Mouse (Mus musculus) neural tube, embryonic 14.5 days (tissue): ENCODE data around the gene Ctse. TPM values are rescaled to one million over a fixed set of nuclear protein-coding genes. Genes with fewer than 3 reads are reported as not detected.

Experiments
- ATAC-seq: fragments of 200-750 bp; cut with Nextera tagmentation; 2 replicates; pipeline ENCODE4 v1.8.0; 2017; ENCODE audit warnings: low read depth, mild to moderate bottlenecking, moderate TSS enrichment, moderate library complexity
- H3K27ac ChIP-seq: fragments of 300-500 bp; sonication (generic); 2 replicates; pipeline ENCODE4 v1.5.1; 2014; ENCODE audit warnings: low read depth, mild to moderate bottlenecking, control low read depth, low read length, moderate library complexity, mixed read lengths
- H3K27me3 ChIP-seq: fragments of 300-500 bp; sonication (generic); 2 replicates; pipeline ENCODE4 v1.6.1; 2014; ENCODE audit warnings: low read length; ENCODE audit not compliant: control insufficient read depth, insufficient read depth
- H3K36me3 ChIP-seq: fragments of 300-500 bp; sonication (generic); 2 replicates; pipeline ENCODE4 v1.6.1; 2014; ENCODE audit warnings: low read length, mixed read lengths; ENCODE audit not compliant: control insufficient read depth, insufficient read depth
- H3K4me1 ChIP-seq: fragments of 300-500 bp; sonication (generic); 2 replicates; pipeline ENCODE4 v1.6.1; 2014; ENCODE audit warnings: low read length; ENCODE audit not compliant: control insufficient read depth, insufficient read depth
- H3K4me2 ChIP-seq: fragments of 300-500 bp; sonication (generic); 2 replicates; pipeline ENCODE4 v1.6.1; 2014; ENCODE audit warnings: mild to moderate bottlenecking, low read depth, low read length, control low read depth
- H3K4me3 ChIP-seq: fragments of 300-500 bp; sonication (generic); 2 replicates; pipeline ENCODE4 v1.5.1; 2014; ENCODE audit warnings: low read depth, low read length, control low read depth, mixed read lengths
- H3K9ac ChIP-seq: fragments of 300-500 bp; sonication (generic); replicated peaks from 2 replicates; pipeline ENCODE4 v1.6.1; 2014; ENCODE audit warnings: low read depth, mild to moderate bottlenecking, control low read depth, low read length, mixed read lengths
- H3K9me3 ChIP-seq: fragments of 300-500 bp; sonication (generic); 2 replicates; pipeline ENCODE4 v1.6.1; 2016; ENCODE audit warnings: low read length; ENCODE audit not compliant: control insufficient read depth
- WGBS: fragments of 180-500 bp; shearing (Covaris S2); extraction: QIAGEN DNeasy Blood & Tissue Kit; methylation state at CpG from one replicate; pipeline ENCODE4 v1.1.7; 2014; 5-methylcytosine and 5-hydroxymethylcytosine counted together
- polyA plus RNA-seq: library from polyadenylated mRNA; unstranded; fragments of >200 nt; fragmentation: Nextera tagmentation; extraction: Ambion mirVana; gene quantifications from 2 replicates; pipeline ENCODE4 v1.2.1, GENCODE M21; 2014

Gene Ctse
- polyA plus RNA-seq, 1 experiment from 2014 or later, result not detected

- H3K4me2 ChIP-seq, result no peak overlapping the region
- H3K27me3 ChIP-seq, result no peaks in the 10 kb centered on the region
- no peak for ATAC-seq
- H3K36me3 ChIP-seq, result no peaks in the 10 kb centered on the region
- no peaks in the 10 kb centered on the region for H3K9me3 ChIP-seq
- no peak overlapping the region for H3K9ac ChIP-seq
- no peak overlapping the region for H3K27ac ChIP-seq
- no peak overlapping the region for H3K4me3 ChIP-seq
- no peaks in the 10 kb centered on the region for H3K4me1 ChIP-seq
- 80% methylated on average over 8 of the region's 8 CpGs for WGBS
These were observed 64.1 kb downstream of the Ctse start for GRCm38 (mm10) chr1:131702094-131702766.

- H3K4me2 ChIP-seq, result no peak overlapping the region
- H3K36me3 ChIP-seq, result no peaks in the 10 kb centered on the region
- WGBS, result 85% methylated on average over 2 of the region's 2 CpGs
- H3K9me3 ChIP-seq, result no peaks in the 10 kb centered on the region
- H3K27me3 ChIP-seq, result no peaks in the 10 kb centered on the region
- H3K9ac ChIP-seq, result no peak overlapping the region
- no peak for ATAC-seq
- no peak overlapping the region for H3K4me3 ChIP-seq
- no peaks in the 10 kb centered on the region for H3K4me1 ChIP-seq
- H3K27ac ChIP-seq, result no peak overlapping the region
These were observed 65.4 kb downstream of the Ctse start for GRCm38 (mm10) chr1:131703482-131703881.

GRCm38 (mm10) chr1:131708338-131708737 lies 70.2 kb downstream of the Ctse start:
- 28% methylated on average over 4 of the region's 4 CpGs for WGBS
- ATAC-seq, result no peak
- H3K4me3 ChIP-seq, result no peak overlapping the region
- no peak overlapping the region for H3K27ac ChIP-seq
- H3K9ac ChIP-seq, result no peak overlapping the region
- H3K4me2 ChIP-seq, result no peak overlapping the region
- H3K36me3 ChIP-seq, result no peaks in the 10 kb centered on the region
- no peaks in the 10 kb centered on the region for H3K27me3 ChIP-seq
- H3K9me3 ChIP-seq, result no peaks in the 10 kb centered on the region
- H3K4me1 ChIP-seq, result no peaks in the 10 kb centered on the region

GRCm38 (mm10) chr1:131711518-131711917 lies 73.4 kb downstream of the Ctse start:
- no peak for ATAC-seq
- Histone ChIP-seq H3K4me2 (no peak overlapping the region), H3K4me1 (no peaks in the 10 kb centered on the region), H3K27me3 (no peaks in the 10 kb centered on the region), H3K4me3 (no peak overlapping the region), H3K9me3 (no peaks in the 10 kb centered on the region), H3K27ac (no peak overlapping the region), H3K36me3 (no peaks in the 10 kb centered on the region), H3K9ac (no peak overlapping the region)
- WGBS, result 88% methylated on average over 10 of the region's 10 CpGs

GRCm38 (mm10) chr1:131712386-131712785 lies 74.3 kb downstream of the Ctse start:
- no peak overlapping the region for H3K4me2 ChIP-seq
- no peak overlapping the region for H3K4me3 ChIP-seq
- no peak overlapping the region for H3K27ac ChIP-seq
- H3K9ac ChIP-seq, result no peak overlapping the region
- H3K4me1 ChIP-seq, result no peaks in the 10 kb centered on the region
- H3K9me3 ChIP-seq, result no peaks in the 10 kb centered on the region
- ATAC-seq, result peak; percentile 71
- H3K27me3 ChIP-seq, result no peaks in the 10 kb centered on the region
- 50% methylated on average over 2 of the region's 2 CpGs for WGBS
- no peaks in the 10 kb centered on the region for H3K36me3 ChIP-seq

- H3K9ac ChIP-seq, result no peak overlapping the region
- H3K4me2 ChIP-seq, result no peak overlapping the region
- H3K27me3 ChIP-seq, result no peaks in the 10 kb centered on the region
- H3K36me3 ChIP-seq, result no peaks in the 10 kb centered on the region
- H3K9me3 ChIP-seq, result no peaks in the 10 kb centered on the region
- no peak overlapping the region for H3K4me3 ChIP-seq
- no peak for ATAC-seq
- no peaks in the 10 kb centered on the region for H3K4me1 ChIP-seq
- no peak overlapping the region for H3K27ac ChIP-seq
- 74% methylated on average over 20 of the region's 20 CpGs for WGBS
These were observed 76.6 kb downstream of the Ctse start for GRCm38 (mm10) chr1:131714388-131715337.

- H3K9me3 ChIP-seq, result no peaks in the 10 kb centered on the region
- no peaks in the 10 kb centered on the region for H3K4me1 ChIP-seq
- WGBS, result 55% methylated on average over 16 of the region's 16 CpGs
- ATAC-seq, result no peak
- H3K9ac ChIP-seq, result no peak overlapping the region
- no peak overlapping the region for H3K4me2 ChIP-seq
- no peak overlapping the region for H3K4me3 ChIP-seq
- no peaks in the 10 kb centered on the region for H3K27me3 ChIP-seq
- H3K36me3 ChIP-seq, result no peaks in the 10 kb centered on the region
- H3K27ac ChIP-seq, result no peak overlapping the region
These were observed 81.0 kb downstream of the Ctse start for GRCm38 (mm10) chr1:131718952-131719694.

GRCm38 (mm10) chr1:131721989-131722388 lies 83.9 kb downstream of the Ctse start:
- no peak for ATAC-seq
- no peaks in the 10 kb centered on the region for H3K9me3 ChIP-seq

More at GRCm38 (mm10) chr1:131721989-131722388, 83.9 kb downstream of the Ctse start:
- H3K4me3 ChIP-seq, result no peak overlapping the region
- H3K36me3 ChIP-seq, result no peaks in the 10 kb centered on the region
- no peak overlapping the region for H3K27ac ChIP-seq
- no peaks in the 10 kb centered on the region for H3K4me1 ChIP-seq
- H3K4me2 ChIP-seq, result no peak overlapping the region
- 82% methylated on average over 3 of the region's 3 CpGs for WGBS
- no peaks in the 10 kb centered on the region for H3K27me3 ChIP-seq
- no peak overlapping the region for H3K9ac ChIP-seq
